Mouse (Mus musculus) CH12.LX (cell line): Measurements from ENCODE around the gene Icmt.

Experiments
- CTCF ChIP-seq, 2 experiments: IDR thresholded peaks in 1 of 2; conservative IDR thresholded peaks in 1 of 2; 2 replicates each; pipeline ENCODE4 v1.5.1; 2011 to 2012; ENCODE audit warnings: low read depth in 2 of 2, low read length in 2 of 2, improper control_type of control experiment in 1 of 2, inconsistent platforms in 1 of 2, mild to moderate bottlenecking in 1 of 2, moderate library complexity in 1 of 2
- EP300 ChIP-seq: IDR thresholded peaks from 2 replicates; pipeline ENCODE4 v1.6.1; 2011; ENCODE audit warnings: low read length, improper control_type of control experiment
- MAFK ChIP-seq: IDR thresholded peaks from 2 replicates; pipeline ENCODE4 v1.6.1; 2011; ENCODE audit warnings: low read length, improper control_type of control experiment; ENCODE audit not compliant: insufficient replicate concordance
- POLR2A ChIP-seq: IDR thresholded peaks from 2 replicates; pipeline ENCODE4 v1.6.1; 2011; ENCODE audit warnings: low read depth, mild to moderate bottlenecking, improper control_type of control experiment, low read length
- RCOR1 ChIP-seq: conservative IDR thresholded peaks from 2 replicates; pipeline ENCODE4 v1.6.1; 2012; ENCODE audit warnings: low read depth, mild to moderate bottlenecking, inconsistent platforms, low read length, improper control_type of control experiment
- SMC3 ChIP-seq: IDR thresholded peaks from 2 replicates; pipeline ENCODE4 v1.6.1; 2011; ENCODE audit warnings: low read depth, low read length, improper control_type of control experiment
- ZC3H11A ChIP-seq: IDR thresholded peaks from 2 replicates; pipeline ENCODE4 v1.6.1; 2012; ENCODE audit warnings: low read depth, mild to moderate bottlenecking, inconsistent platforms, low read length, improper control_type of control experiment

GRCm38 (mm10) chr4:152344651-152345050 lies 47.6 kb downstream of the Icmt start:
- TF ChIP-seq RCOR1 (no peak), SMC3 (no peak), CTCF (conservative IDR thresholded peaks at IDR 0.05 in 1 of 2, IDR thresholded peaks at IDR 0.05 in 1 of 2; ENCODE audit: low read depth in 2 of 2, low read length in 2 of 2) (no peak), MAFK (no peak), POLR2A (peak; percentile 45; the same call in 1 of the 2 replicates), EP300 (no peak), ZC3H11A (no peak)
